Mouse (Mus musculus) intestine, embryonic 14.5 days (tissue): ENCODE data around the gene Dnajb5. TPM values are rescaled to one million over a fixed set of nuclear protein-coding genes. Genes with fewer than 3 reads are reported as not detected.

Experiments
- ATAC-seq: fragments of 200-750 bp; cut with Nextera tagmentation; replicated peaks from 2 replicates; pipeline ENCODE4 v1.8.0; 2017; ENCODE audit warnings: low read depth, moderate number of reproducible peaks, moderate TSS enrichment, moderate library complexity; ENCODE audit not compliant: low FRiP score, low TSS enrichment
- DNase-seq: peaks from one replicate; pipeline ENCODE4 v3.0.0-alpha.2; 2018; ENCODE audit warnings: low spot score
- H3K27ac ChIP-seq: fragments of 300-500 bp; sonication (generic); 2 replicates; pipeline ENCODE4 v1.5.1; 2014; ENCODE audit warnings: low read depth, mild to moderate bottlenecking, control low read depth
- H3K27me3 ChIP-seq: fragments of 300-500 bp; sonication (generic); replicated peaks from 2 replicates; pipeline ENCODE4 v1.6.1; 2014; ENCODE audit warnings: low read length, control low read depth; ENCODE audit not compliant: control insufficient read depth, insufficient read depth
- H3K36me3 ChIP-seq: fragments of 300-500 bp; sonication (generic); 2 replicates; pipeline ENCODE4 v1.6.1; 2014; ENCODE audit warnings: low read length, control low read depth; ENCODE audit not compliant: control insufficient read depth, insufficient read depth
- H3K4me1 ChIP-seq: fragments of 300-500 bp; sonication (generic); replicated peaks from 2 replicates; pipeline ENCODE4 v1.6.1; 2014; ENCODE audit warnings: low read length, control low read depth, mixed read lengths; ENCODE audit not compliant: control insufficient read depth, insufficient read depth
- H3K4me2 ChIP-seq: fragments of 300-500 bp; sonication (generic); 2 replicates; pipeline ENCODE4 v1.6.1; 2014; ENCODE audit warnings: low read length
- H3K4me3 ChIP-seq: fragments of 300-500 bp; sonication (generic); 2 replicates; pipeline ENCODE4 v1.5.1; 2014; ENCODE audit warnings: low read depth, low read length, control low read depth, mixed read lengths
- H3K9ac ChIP-seq: fragments of 300-500 bp; sonication (generic); 2 replicates; pipeline ENCODE4 v1.6.1; 2014; ENCODE audit warnings: mild to moderate bottlenecking, low read length
- H3K9me3 ChIP-seq: fragments of 300-500 bp; sonication (generic); 2 replicates; pipeline ENCODE4 v1.6.1; 2016; ENCODE audit warnings: low read length, control low read depth; ENCODE audit not compliant: control insufficient read depth
- whole genome bisulfite sequencing: fragments of 180-500 bp; shearing (Covaris S2); extraction: QIAGEN DNeasy Blood & Tissue Kit; methylation state at CpG from one replicate; pipeline ENCODE4 v1.1.7; 2014; 5-methylcytosine and 5-hydroxymethylcytosine counted together
- polyA plus RNA-seq: library from polyadenylated mRNA; unstranded; fragments of >200 nt; fragmentation: Nextera tagmentation; extraction: Ambion mirVana; gene quantifications from 2 replicates; pipeline ENCODE4 v1.2.1, GENCODE M21; 2014

The Dnajb5 gene
- polyA plus RNA-seq, 1 experiment from 2014 or later: 7.3 TPM

GRCm38 (mm10) chr4:42928209-42928608, 21.4 kb upstream of the Dnajb5 start:
- Histone ChIP-seq H3K27ac (no peak overlapping the region), H3K27me3 (no peaks in the 10 kb centered on the region), H3K4me2 (no peak overlapping the region), H3K36me3 (no peaks in the 10 kb centered on the region), H3K9me3 (no peaks in the 10 kb centered on the region), H3K4me3 (no peak overlapping the region), H3K9ac (no peak overlapping the region), H3K4me1 (no peaks in the 10 kb centered on the region)
- DNase-seq (no peak), ATAC-seq (no peak)
- 79% methylated on average over 5 of the region's 5 CpGs for WGBS

- 0 out of 2 replicates have a peak, but pooled peaks cover 6% of the 10 kb centered on the region for H3K4me1 ChIP-seq
- WGBS: 90% methylated on average over 9 of the region's 9 CpGs
- peak; percentile 38 for DNase-seq
Measured at GRCm38 (mm10) chr4:42928952-42929351, 20.7 kb upstream of the Dnajb5 start.

GRCm38 (mm10) chr4:42932229-42932969, 17.2 kb upstream of the Dnajb5 start:
- Histone ChIP-seq H3K4me3 (no peak overlapping the region), H3K4me1 (0 out of 2 replicates have a peak, but pooled peaks cover 6% of the 10 kb centered on the region), H3K27me3 (peaks cover 8% of the 10 kb centered on the region; the same call in 1 of the 2 replicates), H3K36me3 (no peaks in the 10 kb centered on the region), H3K4me2 (no peak overlapping the region), H3K9ac (no peak overlapping the region), H3K9me3 (no peaks in the 10 kb centered on the region), H3K27ac (no peak overlapping the region)
- 67% methylated on average over 8 of the region's 8 CpGs for WGBS
- ATAC-seq (no peak), DNase-seq (peak; percentile 36)

More at GRCm38 (mm10) chr4:42928952-42929351, 20.7 kb upstream of the Dnajb5 start:
- no peak overlapping the region for H3K4me2 ChIP-seq
- H3K9me3 ChIP-seq: no peaks in the 10 kb centered on the region
- no peaks in the 10 kb centered on the region for H3K36me3 ChIP-seq
- no peak overlapping the region for H3K27ac ChIP-seq
- H3K9ac ChIP-seq: no peak overlapping the region
- ATAC-seq: no peak
- no peaks in the 10 kb centered on the region for H3K27me3 ChIP-seq
- H3K4me3 ChIP-seq: no peak overlapping the region

GRCm38 (mm10) chr4:42933630-42934029, 16.0 kb upstream of the Dnajb5 start:
- peak; percentile 75; the same call in 1 of the 2 replicates for ATAC-seq
- no peak overlapping the region for H3K9ac ChIP-seq
- peak; percentile 74 for DNase-seq

GRCm38 (mm10) chr4:42941396-42941795, 8.2 kb upstream of the Dnajb5 start:
- H3K27ac ChIP-seq: no peak overlapping the region
- no peak overlapping the region for H3K4me2 ChIP-seq
- WGBS: 84% methylated on average over 7 of the region's 7 CpGs
- ATAC-seq: no peak
- no peaks in the 10 kb centered on the region for H3K4me1 ChIP-seq
- H3K36me3 ChIP-seq: no peaks in the 10 kb centered on the region
- H3K9ac ChIP-seq: no peak overlapping the region
- peaks cover 14% of the 10 kb centered on the region for H3K27me3 ChIP-seq
- no peak overlapping the region for H3K4me3 ChIP-seq
- no peaks in the 10 kb centered on the region for H3K9me3 ChIP-seq
- DNase-seq: no peak

More at GRCm38 (mm10) chr4:42933630-42934029, 16.0 kb upstream of the Dnajb5 start:
- H3K4me2 ChIP-seq: peak overlapping the region; percentile 40
- peaks cover 17% of the 10 kb centered on the region for H3K27me3 ChIP-seq
- no peaks in the 10 kb centered on the region for H3K36me3 ChIP-seq
- no peak overlapping the region for H3K4me3 ChIP-seq
- H3K4me1 ChIP-seq: 0 out of 2 replicates have a peak, but pooled peaks cover 6% of the 10 kb centered on the region
- H3K9me3 ChIP-seq: no peaks in the 10 kb centered on the region
- 7% methylated on average over 22 of the region's 22 CpGs for WGBS
- no peak overlapping the region for H3K27ac ChIP-seq

GRCm38 (mm10) chr4:42943341-42943740, 6.3 kb upstream of the Dnajb5 start:
- WGBS: 75% methylated on average over 5 of the region's 5 CpGs
- DNase-seq (no peak), ATAC-seq (no peak)
- Histone ChIP-seq H3K36me3 (no peaks in the 10 kb centered on the region), H3K9me3 (no peaks in the 10 kb centered on the region), H3K27me3 (peaks cover 12% of the 10 kb centered on the region; the same call in 1 of the 2 replicates), H3K4me2 (no peak overlapping the region), H3K4me3 (no peak overlapping the region), H3K27ac (no peak overlapping the region), H3K4me1 (no peaks in the 10 kb centered on the region), H3K9ac (no peak overlapping the region)

GRCm38 (mm10) chr4:42944185-42944584, 5.4 kb upstream of the Dnajb5 start:
- no peak for ATAC-seq
- Histone ChIP-seq H3K4me3 (no peak overlapping the region), H3K4me2 (no peak overlapping the region), H3K9me3 (no peaks in the 10 kb centered on the region), H3K36me3 (no peaks in the 10 kb centered on the region), H3K4me1 (no peaks in the 10 kb centered on the region), H3K9ac (no peak overlapping the region), H3K27ac (no peak overlapping the region), H3K27me3 (peaks cover 12% of the 10 kb centered on the region; the same call in 1 of the 2 replicates)
- DNase-seq: no peak
- 85% methylated on average over 9 of the region's 9 CpGs for WGBS

GRCm38 (mm10) chr4:42945043-42945442, 4.6 kb upstream of the Dnajb5 start:
- no peaks in the 10 kb centered on the region for H3K9me3 ChIP-seq
- H3K36me3 ChIP-seq: no peaks in the 10 kb centered on the region
- no peak overlapping the region for H3K27ac ChIP-seq
- no peak overlapping the region for H3K4me3 ChIP-seq
- H3K27me3 ChIP-seq: peaks cover 12% of the 10 kb centered on the region; the same call in 1 of the 2 replicates
- no peak overlapping the region for H3K4me2 ChIP-seq
- ATAC-seq (no peak), DNase-seq (peak; percentile 60)
- H3K4me1 ChIP-seq: no peaks in the 10 kb centered on the region
- 2% methylated on average over 6 of the region's 6 CpGs for WGBS
- no peak overlapping the region for H3K9ac ChIP-seq

- Histone ChIP-seq H3K9ac (no peak overlapping the region), H3K27ac (no peak overlapping the region), H3K36me3 (no peaks in the 10 kb centered on the region), H3K27me3 (peaks cover 12% of the 10 kb centered on the region; the same call in 1 of the 2 replicates), H3K4me1 (peaks cover 2% of the 10 kb centered on the region), H3K4me3 (no peak overlapping the region), H3K4me2 (no peak overlapping the region), H3K9me3 (no peaks in the 10 kb centered on the region)
- DNase-seq: no peak
- ATAC-seq: no peak
- WGBS: 88% methylated on average over 3 of the region's 3 CpGs
Measured at GRCm38 (mm10) chr4:42945445-42945844, 4.2 kb upstream of the Dnajb5 start.
